Mouse (Mus musculus) c-Kit-positive CD71-negative TER-119-negative erythroid progenitor cells, embryonic 14.5 days (primary cell): ENCODE measurements around the gene Slc25a4.
A peak's percentile ranks its signal among the peaks of the same experiment; 100 is the strongest.
"Not testable (repeated sequence)": the region's sequence is repeated elsewhere in the genome, so short reads cannot be mapped to it uniquely, and the experiment has no call there.

Source experiments
- DNase-seq: peaks from one replicate; pipeline ENCODE4 v3.0.0-alpha.2; 2013; ENCODE audit warnings: low read depth

Slc25a4 gene

DNA sequence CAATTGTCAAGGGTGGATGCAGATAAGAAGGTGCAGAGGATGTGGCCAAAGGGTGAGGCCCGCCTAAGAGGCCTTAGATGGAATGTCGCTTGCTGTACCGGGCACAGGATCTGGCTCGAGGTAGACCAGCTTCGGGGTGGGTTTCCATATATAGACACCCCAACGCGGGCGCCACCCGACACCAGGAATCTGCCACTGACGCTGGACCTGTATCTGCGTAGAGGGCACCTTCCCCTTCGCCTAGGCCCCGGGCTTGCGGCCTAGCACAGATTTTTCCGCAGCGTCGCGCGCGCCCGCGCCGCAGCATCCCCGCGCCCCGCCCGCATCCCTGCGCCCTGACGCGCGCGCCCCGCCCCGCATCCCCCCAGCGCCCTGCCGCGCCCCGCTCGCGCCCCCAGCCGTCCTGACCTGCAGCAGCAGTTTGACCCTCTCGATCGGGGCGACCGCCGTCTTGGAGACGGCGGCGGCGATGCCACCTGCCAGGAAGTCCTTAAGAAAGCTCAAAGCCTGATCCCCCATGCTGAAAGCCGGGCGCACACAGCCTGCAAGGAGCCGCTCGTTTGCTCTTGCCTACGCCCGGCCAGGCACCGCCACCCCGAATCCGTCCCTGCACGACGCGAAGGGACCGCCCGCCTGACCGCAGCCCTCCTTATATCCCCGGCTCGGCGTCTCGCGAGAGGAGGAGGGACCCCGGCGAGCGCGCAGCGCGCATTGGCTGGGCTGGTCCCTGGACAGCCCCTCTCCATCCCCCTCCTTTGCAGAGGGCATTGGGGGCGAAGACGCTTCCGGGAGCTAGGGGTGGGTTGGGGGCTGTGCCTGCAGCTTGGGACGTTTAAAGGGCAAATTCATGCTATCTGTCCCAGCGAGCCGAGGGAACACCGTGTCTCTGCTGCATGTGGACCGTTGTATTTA, at the start of gene Slc25a4:
Gene Slc25a4 (minus strand): TSS at position 881 of the 912 bp plus-strand sequence.
- DNase-seq = peak; percentile 81

DNA sequence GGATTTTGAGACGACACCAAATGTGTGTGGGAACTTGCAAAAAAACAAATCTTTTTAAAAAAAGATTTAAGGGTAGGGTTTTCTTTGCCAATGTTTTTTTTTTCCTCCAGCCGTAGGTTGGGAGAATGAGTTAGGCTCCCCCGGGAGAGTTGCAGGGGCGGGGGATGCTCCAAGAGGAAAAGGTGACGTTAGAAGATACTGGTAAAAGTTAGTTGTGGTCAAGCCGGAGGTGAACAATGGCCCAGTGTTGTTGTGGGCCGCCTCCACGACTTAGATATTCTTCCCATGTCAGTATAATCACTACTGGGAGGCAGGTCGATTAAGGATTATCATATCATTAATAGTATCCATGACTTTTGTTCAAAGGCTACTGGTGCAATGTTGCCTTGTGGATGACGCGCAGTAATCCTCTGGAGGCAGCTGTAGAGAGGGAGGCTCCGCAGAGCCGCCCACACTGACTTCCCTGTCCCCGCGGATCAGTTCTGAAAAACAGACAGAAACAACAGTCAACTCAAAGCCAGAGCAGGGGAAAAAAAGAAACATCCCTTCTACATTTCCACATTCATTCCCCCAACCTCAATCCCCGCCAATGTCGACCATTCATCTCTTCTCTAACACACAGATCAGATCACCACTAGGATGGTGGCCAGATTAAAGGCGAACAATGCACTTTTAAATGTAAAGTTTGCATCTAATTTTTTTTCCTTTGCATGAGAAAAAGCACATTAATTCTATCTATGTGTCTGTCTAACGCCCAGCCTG, 47.0 kb upstream of the Slc25a4 start:
- no peak for DNase-seq

DNA sequence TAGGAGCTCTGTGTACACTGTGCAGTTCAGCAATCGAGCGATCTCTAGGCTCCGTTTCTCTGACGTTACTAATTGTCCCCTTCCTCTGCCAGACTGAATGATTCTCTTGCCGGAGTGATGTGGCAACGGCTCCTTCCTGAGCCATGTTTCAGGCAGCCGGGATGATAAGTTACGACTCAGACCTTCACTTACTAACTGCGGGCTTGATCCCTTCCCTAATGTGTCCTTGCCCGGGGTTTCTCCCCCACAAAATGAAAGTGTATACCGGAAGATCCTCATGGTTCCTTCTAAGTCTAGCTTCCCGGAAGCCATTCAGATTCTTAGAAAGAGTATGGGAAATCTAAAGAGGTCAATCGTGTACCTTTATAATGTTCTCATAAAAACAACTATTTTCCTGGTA, 41.4 kb upstream of the Slc25a4 start:
- DNase-seq = no peak

DNA sequence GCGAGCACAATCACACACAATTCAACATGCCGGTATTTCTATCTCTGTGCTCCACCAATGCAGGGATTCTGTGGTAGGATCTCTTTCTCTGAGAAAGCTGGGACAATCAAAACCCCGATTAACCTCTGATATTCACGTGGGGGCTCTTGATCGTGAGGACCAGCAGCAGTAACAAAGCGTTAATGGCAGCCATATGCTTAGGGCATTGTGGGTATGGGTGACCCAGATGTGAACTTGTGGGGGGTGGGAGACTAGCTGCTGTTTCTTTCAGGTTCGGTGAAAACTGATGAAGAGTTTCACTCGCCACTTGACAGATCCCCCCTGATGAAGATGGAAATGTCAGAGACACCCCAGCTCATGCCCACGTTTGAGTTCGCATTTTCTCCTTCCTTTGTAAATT, 40.5 kb upstream of the Slc25a4 start:
- DNase-seq = no peak

- no peak for DNase-seq
Observed at GRCm38 (mm10) chr8:46246346-46246745, 35.3 kb upstream of the Slc25a4 start.

DNA sequence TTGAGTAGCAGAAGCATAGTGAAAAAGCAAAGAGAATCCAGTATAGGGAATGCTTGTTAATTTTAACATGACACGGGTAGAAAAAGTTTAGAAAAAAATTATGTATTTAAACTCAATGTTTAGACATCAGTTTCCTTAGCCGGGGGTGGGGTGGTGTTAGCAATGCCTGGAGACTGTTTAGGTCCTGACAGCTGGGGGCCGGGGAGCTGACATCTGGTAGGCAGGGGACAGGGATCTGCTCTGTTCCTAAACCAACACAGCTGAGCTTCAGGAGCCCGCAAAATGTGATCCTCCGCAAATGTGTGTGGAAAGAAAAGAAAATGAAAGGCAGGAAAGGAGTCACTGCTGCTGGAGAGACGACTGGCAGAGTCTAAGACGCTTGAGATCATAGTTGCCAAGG, 31.9 kb upstream of the Slc25a4 start:
- DNase-seq = no peak

GRCm38 (mm10) chr8:46241568-46242374, 30.7 kb upstream of the Slc25a4 start:
- peak; percentile 66 for DNase-seq

GRCm38 (mm10) chr8:46236441-46237223, 25.5 kb upstream of the Slc25a4 start:
- DNase-seq = no peak

DNA sequence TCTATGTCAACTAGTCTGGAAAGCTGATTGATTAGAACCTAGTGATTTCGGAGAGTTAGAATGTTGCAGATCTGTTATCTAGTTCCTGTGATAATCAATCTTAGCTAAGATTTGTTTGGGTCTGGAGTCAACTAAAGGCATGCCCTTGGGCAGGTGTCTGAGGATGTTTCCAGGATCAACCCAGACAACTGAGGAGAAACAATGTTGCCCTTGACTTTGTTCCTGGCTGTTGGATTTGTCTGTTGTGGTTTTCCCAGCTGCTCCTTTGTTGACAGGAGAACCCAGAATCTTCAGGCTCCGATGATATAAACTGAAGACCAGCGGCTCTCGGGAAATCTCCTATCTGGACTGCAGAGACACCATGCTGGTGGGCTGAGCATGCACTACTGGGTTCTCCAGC, 23.7 kb upstream of the Slc25a4 start:
- DNase-seq = no peak

DNA sequence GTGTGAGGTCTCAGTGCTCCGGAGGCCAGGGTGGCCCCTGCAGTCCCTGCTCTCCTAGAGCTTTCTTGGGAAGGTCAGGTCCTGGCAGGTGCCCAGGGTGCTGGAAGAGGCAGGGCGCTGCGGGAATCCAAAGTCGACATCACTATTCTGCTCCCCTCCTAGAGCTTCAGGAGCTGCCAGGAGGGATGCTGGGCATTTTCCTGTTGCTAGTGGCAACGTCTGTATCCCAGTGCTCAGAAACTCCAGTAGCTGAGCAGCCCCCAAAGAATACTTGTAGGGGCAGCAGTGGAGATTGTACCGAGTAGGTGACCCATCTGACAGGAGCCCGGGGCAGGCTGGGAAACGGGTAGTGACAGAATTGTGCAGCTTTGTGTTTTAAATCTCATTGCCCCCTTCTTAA, 21.7 kb upstream of the Slc25a4 start:
- no peak for DNase-seq

- not testable (repeated sequence) for DNase-seq
Observed at GRCm38 (mm10) chr8:46231968-46232367, 20.9 kb upstream of the Slc25a4 start.

- DNase-seq = no peak
Observed at GRCm38 (mm10) chr8:46226622-46227021, 15.5 kb upstream of the Slc25a4 start.

GRCm38 (mm10) chr8:46225501-46225900, 14.4 kb upstream of the Slc25a4 start:
- DNase-seq = no peak

DNA sequence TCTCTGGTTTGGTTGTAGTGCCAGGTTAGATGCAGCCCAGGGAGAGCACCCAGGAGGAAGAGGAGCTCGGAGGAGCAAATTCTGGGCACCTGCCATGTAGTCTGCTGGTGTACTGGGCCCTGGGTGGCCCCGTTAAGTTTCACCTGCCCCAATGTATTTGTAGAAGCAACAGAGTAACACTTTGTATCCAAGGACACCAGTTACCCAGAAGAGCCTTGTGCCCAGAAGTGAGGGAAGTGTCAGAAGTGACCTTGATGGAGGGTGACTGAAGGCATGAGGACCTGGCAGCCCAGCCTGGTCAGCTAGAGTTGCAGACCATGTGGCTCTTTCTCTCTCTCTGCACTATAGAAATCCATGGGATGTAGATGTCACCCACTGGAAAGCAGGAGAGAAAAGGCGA, 9.5 kb upstream of the Slc25a4 start:
- DNase-seq = no peak

DNA sequence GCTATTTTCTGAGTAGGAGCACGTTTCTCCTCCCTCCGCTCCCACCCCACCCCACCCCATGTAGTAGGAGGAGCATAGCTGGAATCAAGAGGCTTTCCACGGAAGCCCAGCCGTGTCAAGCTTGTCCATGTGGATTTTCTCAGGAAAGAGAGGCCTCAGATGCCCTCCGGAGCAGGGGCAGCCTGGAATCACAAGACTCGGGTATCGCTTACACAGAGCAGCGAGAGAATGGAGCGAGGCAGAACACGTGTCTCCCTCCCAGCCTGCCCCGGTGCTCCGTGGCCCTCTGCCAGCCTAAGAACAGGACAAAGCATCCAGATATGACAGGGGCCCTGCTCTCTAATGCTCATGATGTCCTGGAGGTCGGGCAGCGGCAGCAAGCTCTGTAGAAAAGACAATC, 5.8 kb upstream of the Slc25a4 start:
- no peak for DNase-seq

DNA sequence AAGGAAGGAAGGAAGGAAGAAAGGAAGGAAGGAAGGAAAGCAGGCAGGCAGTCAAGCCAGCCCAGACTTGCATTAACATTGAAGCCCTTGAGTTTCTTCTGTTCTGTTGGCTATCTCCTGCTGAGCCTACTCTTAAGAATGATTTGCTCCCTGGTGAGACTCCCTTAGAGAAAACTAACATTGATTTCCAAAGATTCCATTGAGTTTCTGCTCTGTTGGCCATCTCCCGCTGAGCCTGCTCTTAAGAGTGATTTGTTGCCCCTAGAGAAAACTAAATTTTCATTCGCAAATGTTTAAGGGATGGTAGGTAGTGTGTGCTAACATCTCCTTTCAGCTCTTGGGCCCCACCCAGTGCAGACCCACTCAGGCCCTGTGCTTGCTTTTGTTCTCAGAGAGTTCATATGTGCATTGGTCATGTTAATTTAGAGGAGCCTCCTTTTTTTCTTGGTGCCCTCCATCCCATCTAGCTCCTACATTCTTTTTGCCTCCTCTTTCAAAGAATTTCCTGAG, 2.9 kb upstream of the Slc25a4 start:
- no peak for DNase-seq

DNA sequence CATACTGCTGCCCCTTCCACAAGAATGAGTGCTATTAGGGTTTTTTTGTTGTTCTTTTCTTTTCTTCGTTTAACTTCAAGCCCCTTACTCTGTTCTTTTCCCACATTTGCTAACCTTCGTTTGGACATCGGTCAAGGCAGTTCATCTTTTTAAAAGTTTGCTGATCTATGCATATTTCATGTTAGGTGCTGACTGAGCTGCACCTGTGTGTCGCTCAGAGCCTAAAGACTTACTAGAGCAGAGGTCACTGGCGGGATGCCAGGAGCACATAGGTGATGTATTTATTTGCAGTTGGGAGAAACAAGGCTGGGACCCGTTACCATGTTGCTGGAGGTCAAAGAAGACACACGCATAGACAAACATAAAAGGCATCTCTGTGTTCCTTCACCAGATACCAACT, 1.1 kb upstream of the Slc25a4 start:
- no peak for DNase-seq

DNA sequence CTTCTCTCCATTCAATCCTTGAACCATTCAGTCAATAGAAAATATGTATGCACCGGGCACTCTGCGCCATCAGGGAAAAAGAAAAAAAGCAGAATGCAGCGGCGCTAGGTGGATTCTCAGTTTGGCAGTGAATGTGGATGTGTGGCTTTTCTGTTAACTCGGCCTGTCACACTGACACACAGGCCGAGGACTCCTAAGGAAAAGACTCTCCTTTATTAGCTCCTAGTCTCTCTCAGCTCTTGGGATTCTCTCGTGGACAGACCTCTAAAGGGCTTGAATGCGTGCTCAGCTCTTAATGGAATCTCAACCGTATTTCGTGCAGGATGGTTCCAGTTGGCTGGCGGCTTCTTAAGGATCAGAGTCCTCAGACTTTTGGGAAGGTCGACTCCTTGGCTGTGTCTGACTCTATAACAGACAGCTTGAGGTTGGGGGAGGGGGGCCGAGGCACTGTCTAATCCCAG, 557 bp upstream of the Slc25a4 start:
- no peak for DNase-seq

DNA sequence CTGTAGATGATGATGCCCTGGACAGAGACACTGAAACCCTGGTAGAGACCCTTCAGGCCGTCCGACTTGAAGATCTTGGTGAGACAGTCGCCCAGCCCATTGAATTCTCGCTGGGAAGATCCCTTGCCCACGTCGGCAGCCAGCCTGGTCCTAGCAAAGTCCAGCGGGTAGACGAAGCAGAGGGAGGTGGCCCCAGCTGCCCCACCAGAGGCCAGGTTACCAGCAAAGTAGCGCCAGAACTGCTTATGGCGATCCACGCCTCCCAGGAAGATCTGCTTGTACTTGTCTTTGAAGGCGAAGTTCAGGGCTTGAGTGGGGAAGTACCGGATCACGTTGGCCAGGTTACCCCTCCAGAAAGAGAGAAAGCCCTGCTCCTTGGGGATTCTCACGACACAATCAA, 2.0 kb downstream of the Slc25a4 start:
- DNase-seq = no peak

GRCm38 (mm10) chr8:46208354-46208753, 2.7 kb downstream of the Slc25a4 start:
- DNase-seq = no peak

- no peak for DNase-seq
Observed at GRCm38 (mm10) chr8:46206107-46206506, 5.0 kb downstream of the Slc25a4 start.
